Mouse (Mus musculus) stomach, embryonic 14.5 days (tissue): ENCODE results near the gene Aurkb. TPM values are rescaled to one million over a fixed set of nuclear protein-coding genes. Genes with fewer than 3 reads are reported as not detected.
A peak's percentile ranks its signal among the peaks of the same experiment; 100 is the strongest.

ENCODE experiments used
- ATAC-seq: fragments of 200-750 bp; cut with Nextera tagmentation; 2 replicates; pipeline ENCODE4 v1.8.0; 2017; ENCODE audit warnings: low read depth, moderate TSS enrichment; ENCODE audit not compliant: insufficient number of reproducible peaks, insufficient read depth, low FRiP score
- H3K27ac ChIP-seq: fragments of 300-500 bp; sonication (generic); 2 replicates; pipeline ENCODE4 v1.5.1; 2014; ENCODE audit warnings: mild to moderate bottlenecking, low read length, moderate library complexity, mixed read lengths
- H3K27me3 ChIP-seq: fragments of 300-500 bp; sonication (generic); 2 replicates; pipeline ENCODE4 v1.6.1; 2014; ENCODE audit warnings: low read length, control low read depth, mixed read lengths; ENCODE audit not compliant: control insufficient read depth, insufficient read depth
- H3K36me3 ChIP-seq: fragments of 300-500 bp; sonication (generic); 2 replicates; pipeline ENCODE4 v1.6.1; 2014; ENCODE audit warnings: mild to moderate bottlenecking, control low read depth, low read length, moderate library complexity, mixed read lengths; ENCODE audit not compliant: control insufficient read depth, insufficient read depth
- H3K4me1 ChIP-seq: fragments of 300-500 bp; sonication (generic); 2 replicates; pipeline ENCODE4 v1.6.1; 2014; ENCODE audit warnings: low read length, control low read depth, mixed read lengths; ENCODE audit not compliant: control insufficient read depth, insufficient read depth
- H3K4me2 ChIP-seq: fragments of 300-500 bp; sonication (generic); replicated peaks from 2 replicates; pipeline ENCODE4 v1.6.1; 2014; ENCODE audit warnings: low read depth, low read length, control low read depth
- H3K4me3 ChIP-seq: fragments of 300-500 bp; sonication (generic); 2 replicates; pipeline ENCODE4 v1.5.1; 2014; ENCODE audit warnings: low read depth, low read length, control low read depth
- H3K9ac ChIP-seq: fragments of 300-500 bp; sonication (generic); replicated peaks from 2 replicates; pipeline ENCODE4 v1.6.1; 2014; ENCODE audit warnings: low read depth, mild to moderate bottlenecking, control low read depth, low read length, moderate library complexity, mixed read lengths
- H3K9me3 ChIP-seq: fragments of 300-500 bp; sonication (generic); 2 replicates; pipeline ENCODE4 v1.6.1; 2016; ENCODE audit warnings: low read depth, low read length, control low read depth; ENCODE audit not compliant: control insufficient read depth
- WGBS: fragments of 180-500 bp; shearing (Covaris S2); extraction: QIAGEN DNeasy Blood & Tissue Kit; methylation state at CpG from one replicate; pipeline ENCODE4 v1.1.7; 2014; 5-methylcytosine and 5-hydroxymethylcytosine counted together
- polyA plus RNA-seq: library from polyadenylated mRNA; unstranded; fragments of >200 nt; fragmentation: Nextera tagmentation; extraction: Ambion mirVana; gene quantifications from 2 replicates; pipeline ENCODE4 v1.2.1, GENCODE M21; 2014

Gene Aurkb
- polyA plus RNA-seq, 1 experiment from 2014 or later, result 153 TPM

DNA sequence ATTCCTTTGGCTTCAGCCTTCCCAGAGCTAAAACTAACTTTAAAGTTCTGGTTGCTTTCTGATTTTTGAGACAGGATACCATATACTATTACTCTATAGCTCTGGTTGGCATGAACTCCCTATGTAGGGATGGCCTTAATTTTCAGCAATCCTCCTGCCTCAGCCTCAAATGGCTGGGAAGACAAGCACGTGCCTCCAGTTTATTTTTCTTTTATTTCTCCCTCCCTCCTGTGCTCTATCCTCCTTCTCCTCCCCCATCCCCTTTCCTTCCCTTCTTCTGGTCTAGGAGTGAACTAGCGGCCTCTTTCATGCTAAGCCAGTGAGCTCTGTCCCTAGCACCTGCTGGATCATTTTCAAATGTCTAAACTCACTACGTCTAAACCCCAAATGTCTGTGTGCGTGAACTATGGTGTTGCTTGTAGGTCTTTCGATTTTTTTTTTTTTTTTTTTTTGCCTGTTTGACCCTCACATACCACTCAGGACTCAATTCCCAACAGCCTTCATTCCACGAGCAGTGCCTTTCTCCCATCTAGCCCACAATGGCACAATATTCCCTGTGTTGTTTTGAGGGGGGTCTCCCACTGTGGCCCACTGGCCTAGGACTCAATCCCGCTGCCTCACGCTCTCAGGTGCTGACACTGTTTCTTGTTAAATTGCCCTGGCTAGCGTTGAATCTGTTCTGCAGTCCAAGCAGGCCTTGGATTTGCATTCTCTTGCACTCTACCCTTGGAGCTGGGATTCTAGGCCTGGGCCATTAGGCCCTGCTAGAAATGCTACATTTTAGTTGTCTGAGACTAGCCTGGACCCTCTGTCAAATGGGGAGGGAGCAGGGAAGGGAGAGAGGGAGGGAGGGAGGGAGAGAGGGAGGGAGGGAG is 19.0 kb downstream of the Aurkb start:
- H3K27ac ChIP-seq, result peak overlapping the region; percentile 56; the same call in 1 of the 2 replicates
- peak overlapping the region; percentile 49 for H3K4me2 ChIP-seq
- H3K9me3 ChIP-seq, result no peaks in the 10 kb centered on the region
- WGBS, result 48% methylated on average over 9 of the region's 9 CpGs
- ATAC-seq, result no peak
- peak overlapping the region; percentile 34; the same call in 1 of the 2 replicates for H3K9ac ChIP-seq
- H3K36me3 ChIP-seq, result no peaks in the 10 kb centered on the region
- H3K4me1 ChIP-seq, result peaks cover 15% of the 10 kb centered on the region
- peak overlapping the region; percentile 75 for H3K4me3 ChIP-seq
- no peaks in the 10 kb centered on the region for H3K27me3 ChIP-seq

- no peak overlapping the region for H3K27ac ChIP-seq
- 65% methylated on average over 3 of the region's 3 CpGs for WGBS
- no peak overlapping the region for H3K4me3 ChIP-seq
- H3K27me3 ChIP-seq, result no peaks in the 10 kb centered on the region
- no peak overlapping the region for H3K9ac ChIP-seq
- no peaks in the 10 kb centered on the region for H3K9me3 ChIP-seq
- H3K4me1 ChIP-seq, result peaks cover 18% of the 10 kb centered on the region
- ATAC-seq, result no peak
- H3K4me2 ChIP-seq, result peak overlapping the region; percentile 89; the same call in 1 of the 2 replicates
- no peaks in the 10 kb centered on the region for H3K36me3 ChIP-seq
These were observed 20.0 kb downstream of the Aurkb start for GRCm38 (mm10) chr11:69065394-69065925.

DNA sequence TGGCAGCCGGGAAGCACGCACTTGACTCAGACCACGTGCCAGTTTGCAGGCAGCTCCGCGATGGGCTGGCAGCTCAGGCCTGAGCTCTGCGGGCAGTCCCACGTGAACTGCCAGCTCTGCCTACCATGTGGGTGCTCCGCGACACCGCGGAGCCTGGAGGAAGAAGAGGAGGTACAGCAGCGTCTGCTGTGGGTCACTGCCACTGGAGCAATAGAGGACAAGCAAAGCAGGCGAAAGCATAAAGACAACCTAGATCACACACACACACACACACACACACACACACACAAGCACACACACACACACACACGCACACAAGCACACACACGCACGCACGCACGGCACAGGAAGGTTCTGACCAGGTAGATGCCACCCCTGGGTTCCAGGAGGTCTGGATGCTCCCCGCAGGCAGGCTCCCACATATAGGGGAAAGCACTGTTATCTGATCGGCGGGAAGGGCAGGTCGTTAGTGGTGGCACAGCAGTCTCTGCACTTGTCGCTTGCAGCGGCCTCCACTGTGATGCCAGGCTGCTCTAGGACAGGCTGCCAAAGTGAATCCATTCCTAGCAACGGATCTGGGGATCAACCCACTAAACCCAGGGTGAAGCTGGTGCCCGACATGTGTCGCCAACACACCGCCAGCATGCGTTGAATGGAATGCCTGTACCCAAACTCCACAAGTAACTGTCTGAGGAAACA is 20.9 kb downstream of the Aurkb start:
- H3K4me1 ChIP-seq, result peaks cover 13% of the 10 kb centered on the region
- H3K9ac ChIP-seq, result peak overlapping the region; percentile 33
- H3K27ac ChIP-seq, result no peak overlapping the region
- peak overlapping the region; percentile 89 for H3K4me2 ChIP-seq
- H3K9me3 ChIP-seq, result no peaks in the 10 kb centered on the region
- H3K27me3 ChIP-seq, result no peaks in the 10 kb centered on the region
- H3K4me3 ChIP-seq, result peak overlapping the region; percentile 32
- H3K36me3 ChIP-seq, result no peaks in the 10 kb centered on the region
- 1% methylated on average over 29 of the region's 29 CpGs for WGBS
- ATAC-seq, result no peak

GRCm38 (mm10) chr11:69066956-69067355 is 21.5 kb downstream of the Aurkb start:
- Histone ChIP-seq H3K9me3 (no peaks in the 10 kb centered on the region), H3K36me3 (no peaks in the 10 kb centered on the region), H3K4me1 (peaks cover 12% of the 10 kb centered on the region), H3K4me2 (peak overlapping the region; percentile 89), H3K27ac (no peak overlapping the region), H3K4me3 (peak overlapping the region; percentile 32), H3K27me3 (no peaks in the 10 kb centered on the region), H3K9ac (no peak overlapping the region)
- no peak for ATAC-seq
- 10% methylated on average over 8 of the region's 8 CpGs for WGBS

DNA sequence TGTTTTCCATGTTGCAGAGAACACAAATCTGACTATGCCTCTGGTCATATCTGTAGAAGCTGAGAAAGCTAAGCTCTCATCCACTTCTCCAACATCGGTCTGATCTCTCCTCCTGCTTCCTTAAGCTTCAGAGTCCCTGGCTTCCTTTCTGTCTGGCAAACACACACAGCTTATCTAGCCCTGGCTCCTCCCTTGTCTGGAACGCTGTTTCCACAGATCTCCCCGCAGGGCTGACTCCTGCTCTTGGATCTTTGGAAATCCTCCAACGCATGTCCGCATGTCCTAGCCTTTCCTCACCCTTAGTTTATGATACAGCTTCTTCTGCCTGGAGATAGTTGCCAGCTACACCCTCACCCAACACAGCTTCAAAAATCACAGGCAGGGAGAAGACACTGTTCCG is 22.2 kb downstream of the Aurkb start:
- Histone ChIP-seq H3K9me3 (no peaks in the 10 kb centered on the region), H3K27me3 (no peaks in the 10 kb centered on the region), H3K9ac (no peak overlapping the region), H3K4me2 (no peak overlapping the region), H3K4me3 (no peak overlapping the region), H3K27ac (no peak overlapping the region), H3K36me3 (no peaks in the 10 kb centered on the region), H3K4me1 (peaks cover 17% of the 10 kb centered on the region)
- WGBS, result 45% methylated on average over 6 of the region's 6 CpGs
- ATAC-seq, result no peak

DNA sequence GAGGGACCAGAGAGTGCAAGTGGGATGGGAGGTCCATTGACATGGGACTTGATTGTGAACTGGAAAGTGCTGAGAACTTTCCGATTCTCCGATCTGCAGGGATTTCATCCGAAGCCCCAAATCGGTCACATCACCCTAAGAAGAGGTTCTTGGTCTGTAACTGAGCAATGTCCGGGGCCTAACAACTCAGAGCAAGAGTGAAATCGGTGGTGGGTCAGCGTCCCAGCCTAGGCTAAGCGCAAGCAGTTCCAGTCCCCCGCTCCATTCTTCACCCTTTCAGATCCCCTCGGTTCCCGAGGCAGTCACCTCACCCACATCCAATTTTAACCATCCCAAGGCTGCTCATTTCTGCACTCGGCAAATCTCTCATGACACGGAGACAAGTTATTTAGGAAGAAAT is 24.6 kb downstream of the Aurkb start:
- Histone ChIP-seq H3K4me2 (peak overlapping the region; percentile 52), H3K9me3 (no peaks in the 10 kb centered on the region), H3K4me1 (peaks cover 21% of the 10 kb centered on the region), H3K27ac (peak overlapping the region; percentile 95), H3K36me3 (no peaks in the 10 kb centered on the region), H3K27me3 (no peaks in the 10 kb centered on the region), H3K9ac (peak overlapping the region; percentile 70), H3K4me3 (peak overlapping the region; percentile 60)
- ATAC-seq, result no peak
- WGBS, result under 1% methylated on average over 13 of the region's 13 CpGs

DNA sequence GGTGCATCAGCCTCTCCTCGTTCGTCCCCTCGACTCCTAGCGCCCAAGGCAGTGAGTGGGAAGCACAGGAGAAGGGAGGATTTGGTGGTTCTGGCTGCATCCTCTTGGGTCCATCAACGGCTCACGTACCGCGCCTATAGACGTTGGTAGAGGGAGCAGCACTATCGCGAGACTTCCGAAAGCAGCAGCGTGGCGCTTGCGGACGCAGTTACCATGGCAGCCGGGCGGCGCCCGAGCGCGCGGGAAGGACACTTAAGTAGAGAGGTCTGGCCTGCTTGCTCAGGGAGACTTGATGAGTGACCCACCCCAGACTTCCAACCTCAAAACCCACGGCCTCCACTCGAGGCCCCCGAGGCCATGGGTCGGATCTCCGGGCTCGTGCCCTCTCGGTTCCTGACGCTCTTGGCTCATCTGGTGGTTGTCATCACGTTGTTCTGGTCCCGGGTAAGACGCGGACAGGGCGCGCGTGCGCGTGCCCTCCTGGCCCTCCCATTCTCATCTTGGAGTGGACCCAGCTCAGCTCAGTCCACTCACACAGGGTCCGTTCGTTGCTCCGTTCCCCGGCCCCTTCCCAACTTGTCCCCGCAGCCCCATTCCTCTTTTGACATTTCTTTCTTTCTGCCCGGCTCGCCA is 25.3 kb downstream of the Aurkb start, which contains the start of gene Tmem107:
Gene Tmem107, plus strand, starts transcription at position 217 of the 633 bp plus-strand sequence.
- H3K4me3 ChIP-seq, result peak within 1 kb of the TSS; percentile 60
- peak; percentile 93 for ATAC-seq
- WGBS, result under 1% methylated on average over 47 of the region's 47 CpGs
- no peaks in the 10 kb centered on the region for H3K36me3 ChIP-seq
- H3K4me1 ChIP-seq, result peaks cover 21% of the 10 kb centered on the region
- peak within 1 kb of the TSS; percentile 70 for H3K9ac ChIP-seq
- H3K4me2 ChIP-seq, result peak within 1 kb of the TSS; percentile 52
- peak within 1 kb of the TSS; percentile 95 for H3K27ac ChIP-seq
- no peaks in the 10 kb centered on the region for H3K9me3 ChIP-seq
- H3K27me3 ChIP-seq, result no peaks in the 10 kb centered on the region

DNA sequence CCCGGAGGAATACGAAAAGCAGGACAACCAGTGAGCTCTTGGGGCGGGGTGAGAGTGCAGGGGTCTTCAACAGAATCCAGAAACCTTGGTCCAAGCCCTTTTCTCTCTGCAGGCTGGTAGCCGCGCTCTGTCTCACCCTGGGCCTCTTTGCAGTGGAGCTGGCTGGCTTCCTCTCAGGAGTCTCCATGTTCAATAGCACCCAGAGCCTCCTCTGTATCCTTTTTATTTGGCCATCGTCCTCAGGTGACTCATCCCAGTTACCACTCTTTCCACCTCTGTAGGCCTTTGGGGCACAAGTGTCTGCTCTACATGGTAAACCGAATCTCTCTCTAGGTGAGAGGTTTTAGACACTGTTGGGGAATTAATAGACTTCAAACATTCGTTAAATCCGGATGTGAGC is 25.8 kb downstream of the Aurkb start:
- Histone ChIP-seq H3K9ac (peak overlapping the region; percentile 70; the same call in 1 of the 2 replicates), H3K9me3 (no peaks in the 10 kb centered on the region), H3K36me3 (no peaks in the 10 kb centered on the region), H3K4me3 (peak overlapping the region; percentile 60), H3K27me3 (no peaks in the 10 kb centered on the region), H3K4me1 (peaks cover 21% of the 10 kb centered on the region), H3K4me2 (peak overlapping the region; percentile 52), H3K27ac (peak overlapping the region; percentile 95; the same call in 1 of the 2 replicates)
- WGBS, result 22% methylated on average over 9 of the region's 9 CpGs
- ATAC-seq, result no peak
